Mouse (Mus musculus) MEL (cell line): Measurements from ENCODE around the gene Kif23. TPM values are rescaled to one million over a fixed set of nuclear protein-coding genes. Genes with fewer than 3 reads are reported as not detected.

ENCODE experiments used
- DNase-seq: peaks from one replicate; pipeline ENCODE4 v3.0.0; 2011; ENCODE audit warnings: low read depth, low spot score
- H3K27ac ChIP-seq: 2 replicates; pipeline ENCODE4 v1.5.1; 2012; ENCODE audit warnings: low read depth, mild to moderate bottlenecking, control low read depth, low read length, moderate library complexity; ENCODE audit not compliant: control insufficient read depth
- H3K27me3 ChIP-seq, 2 experiments: fragments of 150-350 bp in 1 of 2; sonication (generic) in 1 of 2; 2 replicates each; pipeline ENCODE4 v1.6.1; 2012; ENCODE audit warnings: low read length in 2 of 2, mild to moderate bottlenecking in 2 of 2, improper control_type of control experiment in 1 of 2, moderate library complexity in 1 of 2; ENCODE audit not compliant: insufficient read depth in 2 of 2, control insufficient read depth in 1 of 2
- H3K36me3 ChIP-seq, 2 experiments: 2 replicates each; pipeline ENCODE4 v1.6.1; 2012 to 2014; ENCODE audit warnings: low read length in 2 of 2, improper control_type of control experiment in 1 of 2, inconsistent platforms in 1 of 2, mild to moderate bottlenecking in 1 of 2; ENCODE audit not compliant: insufficient read depth in 2 of 2, control insufficient read depth in 1 of 2
- H3K4me1 ChIP-seq, 2 experiments: fragments of 150-350 bp in 1 of 2; sonication (generic) in 1 of 2; 2 replicates each; pipeline ENCODE4 v1.6.1; 2012; ENCODE audit warnings: low read length in 2 of 2, improper control_type of control experiment in 1 of 2, mild to moderate bottlenecking in 1 of 2; ENCODE audit not compliant: insufficient read depth in 2 of 2, control insufficient read depth in 1 of 2
- H3K4me3 ChIP-seq, 2 experiments: fragments of 150-350 bp in 1 of 2; sonication (generic) in 1 of 2; 2 replicates each; pipeline ENCODE4 v1.5.1; 2012; ENCODE audit warnings: low read depth in 2 of 2, low read length in 2 of 2, mild to moderate bottlenecking in 2 of 2, moderate library complexity in 2 of 2, control low read depth in 1 of 2, improper control_type of control experiment in 1 of 2; ENCODE audit not compliant: control insufficient read depth in 1 of 2, insufficient read depth in 1 of 2
- H3K79me2 ChIP-seq: 2 replicates; pipeline ENCODE4 v1.6.1; 2012; ENCODE audit warnings: mild to moderate bottlenecking, low read length, moderate library complexity; ENCODE audit not compliant: control insufficient read depth, poor library complexity, insufficient read depth
- H3K9ac ChIP-seq: 2 replicates; pipeline ENCODE4 v1.6.1; 2012; ENCODE audit warnings: low read depth, mild to moderate bottlenecking, control low read depth, low read length, moderate library complexity; ENCODE audit not compliant: control insufficient read depth, poor library complexity, severe bottlenecking
- H3K9me3 ChIP-seq: fragments of 150-350 bp; sonication (generic); replicated peaks from 2 replicates; pipeline ENCODE4 v1.6.1; 2012; ENCODE audit warnings: mild to moderate bottlenecking, low read length, improper control_type of control experiment, moderate library complexity; ENCODE audit not compliant: insufficient read depth
- BHLHE40 ChIP-seq: IDR thresholded peaks from 2 replicates; pipeline ENCODE4 v1.6.1; 2012; ENCODE audit warnings: low read depth, mild to moderate bottlenecking, inconsistent platforms, low read length, improper control_type of control experiment, borderline replicate concordance
- CHD1 ChIP-seq: IDR thresholded peaks from 2 replicates; pipeline ENCODE4 v1.6.1; 2012; ENCODE audit warnings: low read depth, mild to moderate bottlenecking, inconsistent platforms, low read length, improper control_type of control experiment
- CHD2 ChIP-seq: IDR thresholded peaks from 2 replicates; pipeline ENCODE4 v1.6.1; 2011; ENCODE audit warnings: low read length, improper control_type of control experiment
- CTCF ChIP-seq, 3 experiments: IDR thresholded peaks in 2 of 3; conservative IDR thresholded peaks in 1 of 3; 2 replicates each; pipeline ENCODE4 v1.5.1; 2011 to 2012; ENCODE audit warnings: low read length in 3 of 3, low read depth in 2 of 3, mild to moderate bottlenecking in 2 of 3, improper control_type of control experiment in 1 of 3, inconsistent platforms in 1 of 3, mixed read lengths in 1 of 3, moderate library complexity in 1 of 3; ENCODE audit not compliant: control insufficient read depth in 1 of 3, insufficient read depth in 1 of 3, poor library complexity in 1 of 3, severe bottlenecking in 1 of 3
- ELF1 ChIP-seq: IDR thresholded peaks from 2 replicates; pipeline ENCODE4 v1.6.1; 2014; ENCODE audit warnings: low read depth, mild to moderate bottlenecking, inconsistent platforms, low read length, improper control_type of control experiment, moderate library complexity
- ETS1 ChIP-seq: IDR thresholded peaks from 2 replicates; pipeline ENCODE4 v1.6.1; 2012; ENCODE audit warnings: low read depth, mild to moderate bottlenecking, inconsistent platforms, low read length, improper control_type of control experiment, moderate library complexity
- GABPA ChIP-seq: IDR thresholded peaks from 2 replicates; pipeline ENCODE4 v1.6.1; 2012; ENCODE audit warnings: low read depth, mild to moderate bottlenecking, inconsistent platforms, low read length, improper control_type of control experiment, moderate library complexity
- HCFC1 ChIP-seq: IDR thresholded peaks from 2 replicates; pipeline ENCODE4 v1.6.1; 2012; ENCODE audit warnings: low read depth, mild to moderate bottlenecking, inconsistent platforms, low read length, improper control_type of control experiment, moderate library complexity
- MAX ChIP-seq: IDR thresholded peaks from 2 replicates; pipeline ENCODE4 v1.6.1; 2011; ENCODE audit warnings: low read length, improper control_type of control experiment
- MEF2A ChIP-seq: IDR thresholded peaks from 2 replicates; pipeline ENCODE4 v1.6.1; 2014; ENCODE audit warnings: low read depth, mild to moderate bottlenecking, inconsistent platforms, low read length, improper control_type of control experiment; ENCODE audit not compliant: poor library complexity, insufficient replicate concordance, severe bottlenecking; ENCODE audit errors: extremely low read depth
- MYB ChIP-seq: IDR thresholded peaks from 2 replicates; pipeline ENCODE4 v1.6.1; 2011; ENCODE audit warnings: mild to moderate bottlenecking, low read depth, low read length, improper control_type of control experiment
- MYC ChIP-seq: IDR thresholded peaks from 2 replicates; pipeline ENCODE4 v1.6.1; 2011; ENCODE audit warnings: low read depth, mild to moderate bottlenecking, low read length, improper control_type of control experiment, moderate library complexity
- NELFE ChIP-seq: IDR thresholded peaks from 2 replicates; pipeline ENCODE4 v1.6.1; 2011; ENCODE audit warnings: low read depth, low read length, improper control_type of control experiment
- NRF1 ChIP-seq: IDR thresholded peaks from 2 replicates; pipeline ENCODE4 v1.6.1; 2014; ENCODE audit warnings: low read depth, mild to moderate bottlenecking, inconsistent platforms, low read length, improper control_type of control experiment, moderate library complexity; ENCODE audit not compliant: poor library complexity, insufficient read depth, severe bottlenecking
- POLR2AphosphoS2 ChIP-seq: IDR thresholded peaks from 2 replicates; pipeline ENCODE4 v1.6.1; 2011; ENCODE audit warnings: low read length, improper control_type of control experiment
- POLR2AphosphoS5 ChIP-seq: IDR thresholded peaks from 2 replicates; pipeline ENCODE4 v1.6.1; 2012; ENCODE audit warnings: low read depth, borderline replicate concordance, mild to moderate bottlenecking, inconsistent platforms, low read length, moderate library complexity, mixed read lengths
- TAL1 ChIP-seq: IDR thresholded peaks from 2 replicates; pipeline ENCODE4 v1.6.1; 2012; ENCODE audit warnings: mild to moderate bottlenecking, inconsistent platforms, low read length, moderate library complexity, mixed read lengths
- TCF12 ChIP-seq: IDR thresholded peaks from 2 replicates; pipeline ENCODE4 v1.6.1; 2014; ENCODE audit warnings: low read depth, mild to moderate bottlenecking, inconsistent platforms, low read length, improper control_type of control experiment, moderate library complexity
- UBTF ChIP-seq: IDR thresholded peaks from 2 replicates; pipeline ENCODE4 v1.6.1; 2012; ENCODE audit warnings: low read depth, mild to moderate bottlenecking, inconsistent platforms, low read length, improper control_type of control experiment, moderate library complexity, borderline replicate concordance; ENCODE audit not compliant: insufficient read depth
- USF1 ChIP-seq: IDR thresholded peaks from 2 replicates; pipeline ENCODE4 v1.6.1; 2014; ENCODE audit warnings: low read depth, mild to moderate bottlenecking, inconsistent platforms, low read length, improper control_type of control experiment, moderate library complexity
- USF2 ChIP-seq, 2 experiments: IDR thresholded peaks; 2 replicates each; pipeline ENCODE4 v1.6.1; 2011 to 2012; ENCODE audit warnings: improper control_type of control experiment in 2 of 2, low read length in 2 of 2, borderline replicate concordance in 1 of 2, inconsistent platforms in 1 of 2, low read depth in 1 of 2, mild to moderate bottlenecking in 1 of 2; ENCODE audit not compliant: insufficient read depth in 1 of 2
- ZKSCAN1 ChIP-seq: IDR thresholded peaks from 2 replicates; pipeline ENCODE4 v1.6.1; 2012; ENCODE audit warnings: low read depth, mild to moderate bottlenecking, inconsistent platforms, low read length, improper control_type of control experiment, moderate library complexity
- ZMIZ1 ChIP-seq: IDR thresholded peaks from 2 replicates; pipeline ENCODE4 v1.6.1; 2012; ENCODE audit warnings: low read depth, mild to moderate bottlenecking, inconsistent platforms, low read length, improper control_type of control experiment, moderate library complexity
- polyA plus RNA-seq, 2 experiments: library from polyadenylated mRNA; stranded (reverse) in 1 of 2; unstranded in 1 of 2; fragments of >175 nt in 1 of 2; fragments of >200 nt in 1 of 2; gene quantifications; 2 replicates each; pipeline versions ENCODE4 v1.2.1 to v1.2.4; 2012; ENCODE audit warnings: low replicate concordance in 2 of 2, low read depth in 1 of 2; ENCODE audit not compliant: insufficient read length in 2 of 2, insufficient read depth in 1 of 2, missing spikeins in 1 of 2
- total RNA-seq: library from RNA; depleted of rRNA; stranded (reverse); fragments of 300-350 nt; gene quantifications from 2 replicates; pipeline ENCODE4 v1.2.3, GENCODE M21; 2012

The Kif23 gene
- total and polyA plus RNA-seq, 3 experiments, result 37.5 to 100 TPM; not detected in 1

GRCm38 (mm10) chr9:61902445-61902844 lies 44.1 kb downstream of the Kif23 start:
- Histone ChIP-seq H3K9me3 (no peaks in the 10 kb centered on the region), H3K27me3 (no peaks in the 10 kb centered on the region), H3K4me1 (peaks cover 0 to 13% of the 10 kb centered on the region in 2 experiments; a peak in 2 of 4 replicates), H3K27ac (no peak overlapping the region), H3K9ac (no peak overlapping the region), H3K79me2 (no peaks in the 10 kb centered on the region), H3K4me3 (no peak overlapping the region), H3K36me3 (peaks cover 0 to 8% of the 10 kb centered on the region in 2 experiments; a peak in 2 of 4 replicates)
- no peak for DNase-seq
- TF ChIP-seq TCF12 (no peak), HCFC1 (no peak), NELFE (no peak), USF2 (IDR thresholded peaks at IDR 0.05; ENCODE audit: borderline replicate concordance in 1 of 2, insufficient read depth in 1 of 2, low read depth in 1 of 2, low read length in 2 of 2) (no peak), CTCF (IDR thresholded peaks at IDR 0.05 in 2 of 3, conservative IDR thresholded peaks at IDR 0.05 in 1 of 3; ENCODE audit: control insufficient read depth in 1 of 3, insufficient read depth in 1 of 3, low read depth in 2 of 3, low read length in 3 of 3, poor library complexity in 1 of 3, severe bottlenecking in 1 of 3) (no peak), ZKSCAN1 (no peak), ELF1 (no peak), CHD2 (no peak), MYC (no peak), BHLHE40 (no peak), ZMIZ1 (no peak), POLR2AphosphoS5 (no peak), UBTF (no peak), USF1 (no peak), POLR2AphosphoS2 (no peak), TAL1 (no peak), CHD1 (no peak), MEF2A (no peak), MAX (no peak), GABPA (no peak)

GRCm38 (mm10) chr9:61901574-61901973 lies 45.0 kb downstream of the Kif23 start:
- Histone ChIP-seq H3K4me1 (peaks cover 0 to 7% of the 10 kb centered on the region in 2 experiments; a peak in 1 of 4 replicates), H3K9me3 (no peaks in the 10 kb centered on the region), H3K4me3 (no peak overlapping the region), H3K79me2 (no peaks in the 10 kb centered on the region), H3K36me3 (peaks cover 0 to under 1% of the 10 kb centered on the region in 2 experiments; a peak in 2 of 4 replicates), H3K27ac (no peak overlapping the region), H3K9ac (no peak overlapping the region), H3K27me3 (no peaks in the 10 kb centered on the region)
- TF ChIP-seq CHD2 (no peak), NRF1 (no peak), ETS1 (no peak), MYB (no peak)
- DNase-seq, result no peak
